Mouse (Mus musculus) heart, postnatal 36 days (tissue): ENCODE results near the gene Calm3. TPM values are rescaled to one million over a fixed set of nuclear protein-coding genes. Genes with fewer than 3 reads are reported as not detected.
A peak's percentile ranks its signal among the peaks of the same experiment; 100 is the strongest.
"Not testable (repeated sequence)": the region's sequence is repeated elsewhere in the genome, so short reads cannot be mapped to it uniquely, and the experiment has no call there.

Source experiments
- DNase-seq, 2 experiments: peaks; one replicate each; pipeline ENCODE4 v3.0.0; 2021 to 2022
- intact Hi-C: fragments of 180-260 bp; cut with DNase I; formaldehyde crosslinking; loops from one replicate; pipeline ENCODE4 v1.15.1; 2025
- total RNA-seq, 2 experiments: library from RNA; stranded (reverse); gene quantifications; 2 replicates each; pipeline ENCODE4 v1.2.3; 2021

Gene Calm3
- total RNA-seq: 100 to 1,000 TPM; 182 to 193 TPM

- intact Hi-C loops: no loop called here
- DNase-seq: peak; percentile 99 to 100
These were observed at the start of gene Calm3 for GRCm38 (mm10) chr7:16924037-16924834. TSS of gene Calm3 (minus strand) at chr7:16924114.

GRCm38 (mm10) chr7:16971160-16971559 is 47.2 kb upstream of the Calm3 start:
- intact Hi-C loops: no loop called here

GRCm38 (mm10) chr7:16968414-16968813 is 44.5 kb upstream of the Calm3 start:
- intact Hi-C loops: no loop called here
- DNase-seq: no peak

More at GRCm38 (mm10) chr7:16971160-16971559, 47.2 kb upstream of the Calm3 start:
- DNase-seq: no peak

GRCm38 (mm10) chr7:16961678-16962077 is 37.8 kb upstream of the Calm3 start:
- intact Hi-C loops: no loop called here
- no peak for DNase-seq

GRCm38 (mm10) chr7:16959539-16960187 is 35.7 kb upstream of the Calm3 start, which contains the start of gene Pnmal1:
TSS of gene Pnmal1 (plus strand) at chr7:16959679.
- intact Hi-C loops: no loop called here
- no peak for DNase-seq

GRCm38 (mm10) chr7:16956410-16957265 is 32.7 kb upstream of the Calm3 start:
- intact Hi-C loops: no loop called here
- DNase-seq: no peak

GRCm38 (mm10) chr7:16955712-16956111 is 31.8 kb upstream of the Calm3 start:
- DNase-seq: no peak
- intact Hi-C loops: no loop called here

- intact Hi-C loops, DNase-seq: not testable (repeated sequence)
These were observed 29.9 kb upstream of the Calm3 start for GRCm38 (mm10) chr7:16953776-16954175.

GRCm38 (mm10) chr7:16950861-16951635 is 27.1 kb upstream of the Calm3 start:
- intact Hi-C loops: loop anchor here (1.0 to 2.0 kb wide), 4 partner anchors 19 to 116 kb away; no protein-coding TSS in a partner anchor
- DNase-seq: peak; percentile 79 to 81

- intact Hi-C loops: loop anchor here (1.0 to 2.0 kb wide), 3 partner anchors 18 to 117 kb away; no protein-coding TSS in a partner anchor
These were observed 26.3 kb upstream of the Calm3 start for GRCm38 (mm10) chr7:16949908-16950841.

GRCm38 (mm10) chr7:16948923-16949458 is 25.1 kb upstream of the Calm3 start:
- DNase-seq: no peak

More at GRCm38 (mm10) chr7:16949908-16950841, 26.3 kb upstream of the Calm3 start:
- peak; percentile 77 to 80 for DNase-seq

GRCm38 (mm10) chr7:16947959-16948361 is 24.0 kb upstream of the Calm3 start:
- intact Hi-C loops: no loop called here
- peak; percentile 43 to 53 for DNase-seq

More at GRCm38 (mm10) chr7:16948923-16949458, 25.1 kb upstream of the Calm3 start:
- intact Hi-C loops: no loop called here

- intact Hi-C loops: no loop called here
- DNase-seq: peak in 1 of 2 experiments; percentile 14
These were observed 23.5 kb upstream of the Calm3 start for GRCm38 (mm10) chr7:16947349-16947895.

GRCm38 (mm10) chr7:16946441-16947348 is 22.8 kb upstream of the Calm3 start:
- peak; percentile 39 for DNase-seq
- intact Hi-C loops: no loop called here

- intact Hi-C loops: no loop called here
- peak in 1 of 2 experiments; percentile 18 for DNase-seq
These were observed 21.5 kb upstream of the Calm3 start for GRCm38 (mm10) chr7:16945419-16945818.

- intact Hi-C loops: no loop called here
- no peak for DNase-seq
These were observed 20.9 kb upstream of the Calm3 start for GRCm38 (mm10) chr7:16944808-16945315.
